Mouse (Mus musculus) liver, adult 10 weeks (tissue): ENCODE results near the gene Tbrg4. TPM values are rescaled to one million over a fixed set of nuclear protein-coding genes. Genes with fewer than 3 reads are reported as not detected.

Experiments
- polyA plus RNA-seq: library from polyadenylated mRNA; stranded (reverse); fragments of 350-450 nt; fragmentation: Illumina TruSeq; extraction: RNeasy Lipid Tissue Mini Kit (QIAGEN cat#74804); gene quantifications from one replicate; pipeline ENCODE4 v1.2.3, GENCODE M21; 2014; ENCODE audit warnings: low read depth, low replicate concordance

Gene Tbrg4
- 2.3 TPM for polyA plus RNA-seq

DNA sequence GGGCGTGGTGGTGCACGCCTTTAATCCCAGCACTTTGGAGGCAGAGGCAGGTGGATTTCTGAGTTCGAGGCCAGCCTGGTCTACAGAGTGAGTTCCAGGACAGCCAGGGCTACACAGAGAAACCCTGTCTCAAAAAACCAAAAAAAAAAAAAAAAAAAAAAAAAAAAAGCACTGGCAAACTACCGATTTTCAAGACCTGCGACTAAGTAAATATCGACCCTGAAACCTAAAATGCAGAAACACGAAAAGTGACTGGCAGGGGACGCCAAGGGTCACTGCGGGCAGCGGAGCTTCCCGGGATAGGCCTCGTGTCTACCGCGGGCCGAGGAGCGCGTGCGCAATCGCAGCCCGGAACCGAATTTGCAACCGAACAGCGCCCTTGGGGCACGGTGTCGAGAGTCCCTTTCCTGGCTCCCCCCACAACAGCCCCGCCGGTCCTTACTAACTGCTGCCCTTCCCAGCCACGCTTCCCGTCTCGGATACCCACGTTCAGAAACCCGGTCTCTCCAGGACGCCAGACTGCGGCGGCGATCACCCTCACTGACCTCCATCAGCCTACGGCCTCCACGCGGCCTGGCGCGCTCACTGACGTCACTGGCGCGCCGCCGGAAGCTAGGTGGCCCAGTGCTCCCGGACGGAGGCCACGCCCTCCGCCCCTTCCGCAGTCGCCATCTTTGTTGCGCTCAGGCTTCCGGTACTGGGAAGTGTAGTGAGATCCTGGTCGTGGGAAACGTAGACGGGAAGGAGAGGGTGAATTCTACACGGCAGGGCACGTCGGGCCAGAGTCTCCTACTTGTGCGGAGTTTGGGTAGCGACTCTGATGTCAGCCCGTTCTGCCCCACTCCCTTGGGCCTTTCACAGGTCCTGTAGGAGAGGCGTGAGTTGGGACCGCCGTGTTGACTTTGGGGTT lies at the start of gene Tbrg4:
Tbrg4 (minus strand) TSS at position 590 of the 910 bp plus-strand sequence.

DNA sequence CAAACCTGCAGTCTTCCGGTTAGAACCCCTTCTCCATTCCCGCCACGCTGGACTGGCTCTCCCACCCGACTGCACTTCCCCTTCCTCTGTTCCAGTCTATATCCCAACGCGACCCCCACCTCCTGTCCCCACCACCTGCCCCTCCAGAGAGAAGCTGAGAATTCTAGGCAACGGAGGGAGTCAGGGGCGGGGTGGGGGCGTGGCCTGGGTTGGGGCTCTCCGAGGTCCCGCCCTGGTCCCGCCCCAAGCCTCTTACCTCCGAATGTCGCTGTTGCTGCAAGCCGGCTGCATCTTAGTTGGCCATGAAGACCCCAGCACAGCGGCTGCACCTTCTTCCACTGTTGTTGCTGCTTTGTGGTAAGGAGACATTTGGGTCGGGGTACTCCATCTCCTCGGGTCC lies 32.4 kb upstream of the Tbrg4 start, which contains the start of gene Ramp3:
Ramp3 (plus strand) TSS at position 251 of the 400 bp plus-strand sequence.

DNA sequence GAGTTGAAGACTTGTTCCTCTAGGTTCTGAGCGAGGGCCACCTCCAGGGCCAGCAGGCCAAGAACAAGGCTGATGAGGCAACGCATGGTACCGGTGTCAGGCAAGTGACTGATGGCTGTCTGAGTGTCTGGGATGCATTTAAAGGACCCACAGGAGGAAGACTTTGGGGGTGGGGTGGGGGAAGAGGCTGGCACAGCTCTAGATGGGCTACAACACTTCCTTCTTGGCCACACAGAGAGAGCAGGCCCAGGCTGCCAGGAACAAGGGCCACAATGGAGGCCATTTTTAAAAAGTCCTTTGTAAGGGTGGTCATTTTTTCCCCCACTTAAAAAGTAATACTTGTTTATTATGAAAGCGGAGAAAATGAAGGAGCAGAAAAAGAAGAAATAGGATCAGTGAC lies 12.7 kb upstream of the Tbrg4 start, which contains the start of gene Wap:
Wap (minus strand) TSS at position 101 of the 400 bp plus-strand sequence.

DNA sequence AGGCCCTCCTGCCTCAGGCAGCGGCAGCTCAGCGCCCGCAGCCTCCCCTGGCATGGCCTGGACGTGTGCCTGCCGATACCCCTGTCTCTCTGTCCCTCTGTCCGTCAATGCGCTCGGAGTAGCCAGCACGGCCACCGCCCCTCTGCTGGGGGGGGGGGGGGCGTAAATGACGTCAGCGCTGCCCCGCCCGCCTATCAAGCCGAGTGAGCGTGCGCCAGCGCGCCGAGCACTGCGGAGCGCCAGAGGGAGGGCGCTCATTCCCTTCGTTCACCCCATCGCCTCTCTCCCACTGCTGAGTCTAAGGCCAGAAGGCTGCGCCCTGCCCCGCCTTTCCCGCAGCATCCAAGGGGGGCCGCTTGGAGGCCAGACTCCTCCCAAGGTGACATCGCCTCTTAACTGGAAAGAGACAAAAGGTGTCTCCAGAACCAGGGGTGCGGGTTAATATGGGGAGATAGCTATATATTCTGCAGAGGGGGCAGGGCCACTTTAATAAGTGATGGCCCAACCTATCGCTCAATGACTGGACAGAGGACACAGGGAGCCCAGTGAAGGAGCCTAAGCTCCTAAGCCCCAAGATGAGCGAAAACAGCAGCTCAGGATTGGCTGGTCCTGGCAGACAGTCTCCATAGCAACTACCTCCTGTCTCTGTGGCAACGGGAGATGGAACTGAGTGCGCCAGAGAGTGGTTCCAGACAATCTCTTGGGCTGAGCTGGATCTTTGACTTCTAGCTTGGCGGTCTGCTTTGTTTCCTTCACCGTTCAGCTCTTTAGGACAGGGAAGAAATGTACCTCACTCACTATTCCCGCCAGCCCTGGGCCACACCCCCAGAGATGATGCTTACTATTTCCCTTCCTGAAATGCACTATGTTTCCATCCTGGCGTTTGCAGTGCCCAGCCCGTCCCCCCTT lies 20.1 kb downstream of the Tbrg4 start, which contains the start of gene Nacad:
Nacad (minus strand) TSS at position 563 of the 909 bp plus-strand sequence.

Other genes with a start within 250 kb of the Tbrg4 start
- gene Zmiz2, start 237.0 kb downstream of the Tbrg4 start, polyA plus RNA-seq: 0.56 TPM
- gene Ppia, start 210.6 kb downstream of the Tbrg4 start, polyA plus RNA-seq: 924 TPM
- gene H2afv, start 181.6 kb downstream of the Tbrg4 start, polyA plus RNA-seq: 7.8 TPM
- 25.3 TPM for gene Purb, start 150.2 kb downstream of the Tbrg4 start, polyA plus RNA-seq
- gene Myo1g, start 105.1 kb downstream of the Tbrg4 start, polyA plus RNA-seq: 0.11 TPM
- 2.6 TPM for gene Ccm2, start 79.2 kb downstream of the Tbrg4 start, polyA plus RNA-seq
- not detected for gene Nacad, start 20.0 kb downstream of the Tbrg4 start, polyA plus RNA-seq
- gene Wap, start 12.6 kb upstream of the Tbrg4 start, polyA plus RNA-seq: not detected
- gene Ramp3, start 32.5 kb upstream of the Tbrg4 start, polyA plus RNA-seq: not detected
- gene Gm11983, start 211.6 kb upstream of the Tbrg4 start, polyA plus RNA-seq: not detected